Mouse (Mus musculus) cerebellum, adult 2 months (tissue): ENCODE results near the gene Sgk2.

Experiments used
- CTCF ChIP-seq: fragments of 200-500 bp; IDR thresholded peaks from 2 replicates; pipeline ENCODE4 v1.5.1; 2011; ENCODE audit warnings: low read depth, mild to moderate bottlenecking, control low read depth, low read length, moderate library complexity, borderline replicate concordance; ENCODE audit not compliant: insufficient read depth
- POLR2A ChIP-seq: fragments of 200-500 bp; IDR thresholded peaks from 2 replicates; pipeline ENCODE4 v1.6.1; 2011; ENCODE audit warnings: low read length, control low read depth, borderline replicate concordance; ENCODE audit not compliant: insufficient read depth

GRCm38 (mm10) chr2:163062119-163062508 lies 75.0 kb downstream of the Sgk2 start:
- TF ChIP-seq CTCF (no peak), POLR2A (no peak)
